13 mouse cellular contexts compared by ENCODE assay signal in the genomic region with DNA sequence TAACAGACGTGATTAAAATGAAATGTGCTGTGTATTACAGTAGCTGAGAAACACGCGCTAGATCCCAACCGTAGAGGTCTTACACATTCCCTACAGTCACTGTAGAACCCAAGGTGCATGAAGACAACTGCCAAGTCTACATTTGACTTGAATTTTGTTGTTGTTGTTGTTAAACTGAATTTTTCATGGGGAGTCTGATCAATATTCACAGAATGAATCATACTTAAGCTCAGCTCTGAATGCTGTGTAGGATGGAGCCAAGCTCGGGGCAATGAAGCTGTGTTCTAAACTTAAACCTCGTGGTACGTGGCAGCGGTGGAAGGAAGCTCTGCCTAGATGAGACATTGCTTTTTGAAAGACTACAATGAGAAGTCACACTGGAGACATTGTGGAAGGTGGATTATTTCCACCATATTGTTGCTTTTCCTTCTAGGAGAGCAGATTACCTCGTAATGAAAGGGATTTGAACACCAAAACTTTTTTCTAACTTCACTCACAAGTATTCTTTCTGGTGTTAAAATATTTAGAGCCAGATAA. TPM values are rescaled to one million over a fixed set of nuclear protein-coding genes. Genes with fewer than 3 reads are reported as not detected.
A peak's percentile ranks its signal among the peaks of the same experiment; 100 is the strongest.
DNase-seq lines count a peak whose midpoint lies in the region; ATAC-seq and TF ChIP-seq lines count a peak whose summit lies in the region.
"Had no signal": no experiment of that assay in that cellular context is flagged by ENCODE, and none has a peak within 500 bp of the region (broad histone marks: within the 10 kb centered on the region; RNA-seq: fewer than 3 reads in every experiment).

No protein-coding gene starts in this region.

- H3K27ac ChIP-seq in hindbrain, embryonic 10.5 days: no peak overlapping the region
- no peak overlapping the region for H3K27ac ChIP-seq in hindbrain, embryonic 12.5 days
- H3K27ac ChIP-seq in stomach, embryonic 14.5 days (ENCODE audit: low read length): no peak overlapping the region
- no peak overlapping the region for H3K27ac ChIP-seq in stomach, postnatal 0 days (replicated peaks)
- H3K27ac ChIP-seq in intestine, embryonic 16.5 days (ENCODE audit: low read length): no peak overlapping the region
- no peak overlapping the region for H3K27ac ChIP-seq in thymus, adult 2 months (ENCODE audit: control insufficient read depth, insufficient read depth, low read length)

- DNase-seq in hindbrain, embryonic 10.5 days (ENCODE audit: low spot score): no peak
- no peak for DNase-seq in stomach, postnatal 0 days (ENCODE audit: low spot score)
- DNase-seq in adrenal gland, adult 8-10 months: no peak
- no peak for DNase-seq in thymus, adult 2 months
- DNase-seq: cerebellum, postnatal 25 days; lung, postnatal 4 days had no signal

- ATAC-seq in hindbrain, embryonic 12.5 days (ENCODE audit: low FRiP score): no peak
- no peak for ATAC-seq in stomach, embryonic 14.5 days (ENCODE audit: insufficient number of reproducible peaks, insufficient read depth, low FRiP score, low read depth)
- no peak for ATAC-seq in stomach, postnatal 0 days (ENCODE audit: low FRiP score, low TSS enrichment)
- ATAC-seq in intestine, embryonic 16.5 days: no peak

- WGBS in hindbrain, embryonic 10.5 days: 28% methylated on average over 9 of the region's 9 CpGs
- WGBS in hindbrain, embryonic 12.5 days: 29% methylated on average over 9 of the region's 9 CpGs
- WGBS in stomach, embryonic 14.5 days: 35% methylated on average over 9 of the region's 9 CpGs
- WGBS in stomach, postnatal 0 days: 44% methylated on average over 9 of the region's 9 CpGs
- 47% methylated on average over 9 of the region's 9 CpGs for WGBS in intestine, embryonic 16.5 days
- 86% methylated on average over 9 of the region's 9 CpGs for WGBS in thymus, adult 2 months

- no peak for TF ChIP-seq POLR2A in thymus, adult 2 months (IDR thresholded peaks at IDR 0.05; ENCODE audit: control insufficient read depth, extremely low read depth, insufficient read depth, low read length, poor library complexity)

- H3K4me3 ChIP-seq in hindbrain, embryonic 10.5 days: peak overlapping the region; percentile 47
- no peak overlapping the region; the same call in 1 of the 2 replicates for H3K4me3 ChIP-seq in hindbrain, embryonic 12.5 days
- H3K4me3 ChIP-seq in stomach, embryonic 14.5 days (ENCODE audit: low read depth, low read length): no peak overlapping the region
- no peak overlapping the region for H3K4me3 ChIP-seq in stomach, postnatal 0 days (ENCODE audit: low read depth, low read length)
- H3K4me3 ChIP-seq in intestine, embryonic 16.5 days (ENCODE audit: low read length): peak overlapping the region; percentile 2; the same call in 1 of the 2 replicates
- H3K4me3 ChIP-seq in thymus, adult 2 months (ENCODE audit: control insufficient read depth, insufficient read depth, low read length): no peak overlapping the region

- no peaks in the 10 kb centered on the region for H3K27me3 ChIP-seq in hindbrain, embryonic 10.5 days (ENCODE audit: insufficient read depth, poor library complexity, severe bottlenecking)
- H3K27me3 ChIP-seq in hindbrain, embryonic 12.5 days: peaks cover 11% of the 10 kb centered on the region
- H3K27me3 ChIP-seq in stomach, embryonic 14.5 days (ENCODE audit: control insufficient read depth, insufficient read depth, low read length): no peaks in the 10 kb centered on the region
- H3K27me3 ChIP-seq in stomach, postnatal 0 days (ENCODE audit: control insufficient read depth, insufficient read depth, low read length): no peaks in the 10 kb centered on the region
- no peaks in the 10 kb centered on the region for H3K27me3 ChIP-seq in intestine, embryonic 16.5 days (replicated peaks; ENCODE audit: control insufficient read depth, insufficient read depth, low read length)
- no peaks in the 10 kb centered on the region for H3K27me3 ChIP-seq in thymus, adult 2 months (ENCODE audit: control insufficient read depth, insufficient read depth, low read length)

- TF ChIP-seq EP300 in stomach, postnatal 0 days (optimal IDR thresholded peaks at IDR 0.05): no peak

- no peak overlapping the region for H3K4me2 ChIP-seq in hindbrain, embryonic 12.5 days (replicated peaks)
- H3K4me2 ChIP-seq in stomach, embryonic 14.5 days (replicated peaks; ENCODE audit: low read depth, low read length): peak overlapping the region; percentile 27
- no peak overlapping the region for H3K4me2 ChIP-seq in stomach, postnatal 0 days (replicated peaks; ENCODE audit: low read depth)
- peak overlapping the region; percentile 14 for H3K4me2 ChIP-seq in intestine, embryonic 16.5 days (ENCODE audit: low read depth, low read length)

- H3K36me3 ChIP-seq in hindbrain, embryonic 10.5 days: no peaks in the 10 kb centered on the region
- no peaks in the 10 kb centered on the region for H3K36me3 ChIP-seq in hindbrain, embryonic 12.5 days
- H3K36me3 ChIP-seq in stomach, embryonic 14.5 days (ENCODE audit: control insufficient read depth, insufficient read depth, low read length): no peaks in the 10 kb centered on the region
- no peaks in the 10 kb centered on the region for H3K36me3 ChIP-seq in stomach, postnatal 0 days (ENCODE audit: control insufficient read depth, insufficient read depth, low read length)
- H3K36me3 ChIP-seq in intestine, embryonic 16.5 days (ENCODE audit: control insufficient read depth, insufficient read depth, low read length): no peaks in the 10 kb centered on the region
- H3K36me3 ChIP-seq in thymus, adult 2 months (ENCODE audit: control insufficient read depth, insufficient read depth, low read length): no peaks in the 10 kb centered on the region

- peaks cover 57% of the 10 kb centered on the region for H3K4me1 ChIP-seq in hindbrain, embryonic 10.5 days (replicated peaks)
- H3K4me1 ChIP-seq in hindbrain, embryonic 12.5 days: peaks cover 12% of the 10 kb centered on the region; the same call in 1 of the 2 replicates
- peaks cover 22% of the 10 kb centered on the region; the same call in 1 of the 2 replicates for H3K4me1 ChIP-seq in stomach, embryonic 14.5 days (ENCODE audit: control insufficient read depth, insufficient read depth, low read length)
- H3K4me1 ChIP-seq in stomach, postnatal 0 days (replicated peaks; ENCODE audit: control insufficient read depth, insufficient read depth): 0 out of 2 replicates have a peak, but pooled peaks cover 2% of the 10 kb centered on the region
- peaks cover 17% of the 10 kb centered on the region; the same call in 1 of the 2 replicates for H3K4me1 ChIP-seq in intestine, embryonic 16.5 days (ENCODE audit: control insufficient read depth, insufficient read depth, low read length)
- peaks cover 3% of the 10 kb centered on the region for H3K4me1 ChIP-seq in thymus, adult 2 months (replicated peaks; ENCODE audit: control insufficient read depth, insufficient read depth, low read length)

- TF ChIP-seq CTCF in stomach, postnatal 0 days (IDR thresholded peaks at IDR 0.05; ENCODE audit: low read depth): no peak
- no peak for TF ChIP-seq CTCF in thymus, adult 2 months (IDR thresholded peaks at IDR 0.05; ENCODE audit: borderline replicate concordance, control insufficient read depth, extremely low read depth, insufficient read depth, low read length, poor library complexity)

- H3K9ac ChIP-seq in hindbrain, embryonic 12.5 days: no peak overlapping the region
- H3K9ac ChIP-seq in stomach, embryonic 14.5 days (replicated peaks; ENCODE audit: low read depth, low read length): no peak overlapping the region
- no peak overlapping the region for H3K9ac ChIP-seq in stomach, postnatal 0 days (ENCODE audit: low read length)
- H3K9ac ChIP-seq in intestine, embryonic 16.5 days (ENCODE audit: low read depth, low read length): no peak overlapping the region

- H3K9me3 ChIP-seq in hindbrain, embryonic 10.5 days: no peaks in the 10 kb centered on the region
- H3K9me3 ChIP-seq in hindbrain, embryonic 12.5 days (replicated peaks): no peaks in the 10 kb centered on the region
- H3K9me3 ChIP-seq in stomach, embryonic 14.5 days (ENCODE audit: control insufficient read depth, low read depth, low read length): no peaks in the 10 kb centered on the region
- H3K9me3 ChIP-seq in stomach, postnatal 0 days (ENCODE audit: control insufficient read depth, low read length): no peaks in the 10 kb centered on the region
- no peaks in the 10 kb centered on the region for H3K9me3 ChIP-seq in intestine, embryonic 16.5 days (ENCODE audit: control insufficient read depth, low read length)

RNA-seq across cellular contexts. Expression of a gene that starts 13.4 kb away (rescaled TPM):
- 0.29 and 0.35 TPM in 2 replicates for polyA plus RNA-seq in hindbrain, embryonic 10.5 days (2016; fragmentation: Nextera tagmentation; extraction: Ambion mirVana)
- 0.34 and 0.43 TPM in 2 replicates for polyA plus RNA-seq in hindbrain, embryonic 12.5 days (2016; fragmentation: Nextera tagmentation; extraction: Ambion mirVana)
- polyA plus RNA-seq in stomach, embryonic 14.5 days (2014; fragmentation: Nextera tagmentation; extraction: Ambion mirVana): 0.22 and 0.30 TPM in 2 replicates
- 0.04 and 0.07 TPM in 2 replicates for polyA plus RNA-seq in stomach, postnatal 0 days (2015; fragmentation: Nextera tagmentation; extraction: Ambion mirVana)
- 0.12 TPM in 2 replicates for polyA plus RNA-seq in intestine, embryonic 16.5 days (2015; fragmentation: Nextera tagmentation; extraction: Ambion mirVana)
- not detected for total RNA-seq in adrenal gland, adult 8-10 months (2022)
- polyA plus RNA-seq in thymus, adult 2 months (2012; rRNA removed): 0.23 and 0.27 TPM in 2 replicates
- total RNA-seq: gastrocnemius, adult 18-20 months had no signal
- polyA plus RNA-seq: spleen, adult 2 months; urinary bladder, adult 2 months had no signal

RNA-seq across cellular contexts. Expression of a gene that starts 28.8 kb away (rescaled TPM):
- polyA plus RNA-seq in hindbrain, embryonic 10.5 days (2016; fragmentation: Nextera tagmentation; extraction: Ambion mirVana): 5.8 and 7.4 TPM in 2 replicates
- 5.7 and 6.9 TPM in 2 replicates for polyA plus RNA-seq in hindbrain, embryonic 12.5 days (2016; fragmentation: Nextera tagmentation; extraction: Ambion mirVana)
- polyA plus RNA-seq in stomach, embryonic 14.5 days (2014; fragmentation: Nextera tagmentation; extraction: Ambion mirVana): 4.8 and 6.7 TPM in 2 replicates
- 13.7 and 18.3 TPM in 2 replicates for polyA plus RNA-seq in stomach, postnatal 0 days (2015; fragmentation: Nextera tagmentation; extraction: Ambion mirVana)
- polyA plus RNA-seq in intestine, embryonic 16.5 days (2015; fragmentation: Nextera tagmentation; extraction: Ambion mirVana): 3.5 and 3.7 TPM in 2 replicates
- total RNA-seq in adrenal gland, adult 8-10 months (2022): 100 to 1,000 TPM; 381 to 523 (median 406) TPM
- 150 and 182 TPM in 2 replicates for polyA plus RNA-seq in thymus, adult 2 months (2012; rRNA removed)

RNA-seq across cellular contexts. Expression of a gene that starts 31.6 kb away (rescaled TPM):
- 7.8 and 9.2 TPM in 2 replicates for polyA plus RNA-seq in hindbrain, embryonic 10.5 days (2016; fragmentation: Nextera tagmentation; extraction: Ambion mirVana)
- 5.2 TPM in 1 of 2 replicates, not detected in the other for polyA plus RNA-seq in hindbrain, embryonic 12.5 days (2016; fragmentation: Nextera tagmentation; extraction: Ambion mirVana)
- polyA plus RNA-seq in stomach, embryonic 14.5 days (2014; fragmentation: Nextera tagmentation; extraction: Ambion mirVana): 7.8 and 14.1 TPM in 2 replicates
- 4.5 and 8.9 TPM in 2 replicates for polyA plus RNA-seq in stomach, postnatal 0 days (2015; fragmentation: Nextera tagmentation; extraction: Ambion mirVana)
- polyA plus RNA-seq in intestine, embryonic 16.5 days (2015; fragmentation: Nextera tagmentation; extraction: Ambion mirVana): 2.5 and 3.6 TPM in 2 replicates
- 10 to 100 TPM in 3 of 4 experiments, 1 to 10 TPM in 1; 8.2 to 20.8 (median 16.2) TPM for total RNA-seq in adrenal gland, adult 8-10 months (2022)
- 4,070 and 5,945 TPM in 2 replicates for polyA plus RNA-seq in thymus, adult 2 months (2012; rRNA removed)

RNA-seq across cellular contexts. Expression of a gene that starts 33.1 kb away (rescaled TPM):
- 3.3 and 6.0 TPM in 2 replicates for polyA plus RNA-seq in hindbrain, embryonic 10.5 days (2016; fragmentation: Nextera tagmentation; extraction: Ambion mirVana)
- 2.2 and 4.4 TPM in 2 replicates for polyA plus RNA-seq in hindbrain, embryonic 12.5 days (2016; fragmentation: Nextera tagmentation; extraction: Ambion mirVana)
- polyA plus RNA-seq in stomach, embryonic 14.5 days (2014; fragmentation: Nextera tagmentation; extraction: Ambion mirVana): 5.5 and 7.8 TPM in 2 replicates
- polyA plus RNA-seq in stomach, postnatal 0 days (2015; fragmentation: Nextera tagmentation; extraction: Ambion mirVana): 2.3 and 3.4 TPM in 2 replicates
- polyA plus RNA-seq in intestine, embryonic 16.5 days (2015; fragmentation: Nextera tagmentation; extraction: Ambion mirVana): 2.6 and 3.7 TPM in 2 replicates
- 1 to 10 TPM; 3.2 to 5.6 (median 4.7) TPM for total RNA-seq in adrenal gland, adult 8-10 months (2022)
- 496 and 661 TPM in 2 replicates for polyA plus RNA-seq in thymus, adult 2 months (2012; rRNA removed)

RNA-seq across cellular contexts. Expression of a gene that starts 36.4 kb away (rescaled TPM):
- polyA plus RNA-seq in hindbrain, embryonic 10.5 days (2016; fragmentation: Nextera tagmentation; extraction: Ambion mirVana): 0.04 TPM in 1 of 2 replicates, not detected in the other
- polyA plus RNA-seq in hindbrain, embryonic 12.5 days (2016; fragmentation: Nextera tagmentation; extraction: Ambion mirVana): 0.12 TPM in 1 of 2 replicates, not detected in the other
- 0.17 TPM in 1 of 2 replicates, not detected in the other for polyA plus RNA-seq in stomach, embryonic 14.5 days (2014; fragmentation: Nextera tagmentation; extraction: Ambion mirVana)
- 0.05 TPM in 1 of 2 replicates, not detected in the other for polyA plus RNA-seq in stomach, postnatal 0 days (2015; fragmentation: Nextera tagmentation; extraction: Ambion mirVana)
- 0.07 and 0.11 TPM in 2 replicates for polyA plus RNA-seq in intestine, embryonic 16.5 days (2015; fragmentation: Nextera tagmentation; extraction: Ambion mirVana)
- not detected for total RNA-seq in adrenal gland, adult 8-10 months (2022)
- 0.05 and 0.15 TPM in 2 replicates for polyA plus RNA-seq in thymus, adult 2 months (2012; rRNA removed)
- total RNA-seq: gastrocnemius, adult 18-20 months; layer of hippocampus, postnatal 14 days had no signal
- polyA plus RNA-seq: urinary bladder, adult 2 months had no signal

Comparison
In these comparisons a context has a peak if more than half of its experiments do, and no peak if none do; other contexts are left out.
1. H3K4me3 ChIP-seq: peak in hindbrain, embryonic 10.5 days (single experiment) and intestine, embryonic 16.5 days (single experiment); none in hindbrain, embryonic 12.5 days (single experiment), stomach, embryonic 14.5 days (single experiment), stomach, postnatal 0 days (single experiment) and thymus, adult 2 months (single experiment).
2. H3K4me2 ChIP-seq: peak in stomach, embryonic 14.5 days (single experiment) and intestine, embryonic 16.5 days (single experiment); none in hindbrain, embryonic 12.5 days (single experiment) and stomach, postnatal 0 days (single experiment).
3. RNA of a gene that starts 31.6 kb away (polyA plus RNA-seq): 4,070 to 5,945 TPM in thymus, adult 2 months; 7.8 to 14.1 TPM in stomach, embryonic 14.5 days, 7.8 to 9.2 TPM in hindbrain, embryonic 10.5 days, 4.5 to 8.9 TPM in stomach, postnatal 0 days, 5.2 TPM in hindbrain, embryonic 12.5 days and 2.5 to 3.6 TPM in intestine, embryonic 16.5 days; every median in the first group is over 100 times any median in the second.